Mouse (Mus musculus): ENCODE data around the gene Hfe2.

The Hfe2 gene

DNA sequence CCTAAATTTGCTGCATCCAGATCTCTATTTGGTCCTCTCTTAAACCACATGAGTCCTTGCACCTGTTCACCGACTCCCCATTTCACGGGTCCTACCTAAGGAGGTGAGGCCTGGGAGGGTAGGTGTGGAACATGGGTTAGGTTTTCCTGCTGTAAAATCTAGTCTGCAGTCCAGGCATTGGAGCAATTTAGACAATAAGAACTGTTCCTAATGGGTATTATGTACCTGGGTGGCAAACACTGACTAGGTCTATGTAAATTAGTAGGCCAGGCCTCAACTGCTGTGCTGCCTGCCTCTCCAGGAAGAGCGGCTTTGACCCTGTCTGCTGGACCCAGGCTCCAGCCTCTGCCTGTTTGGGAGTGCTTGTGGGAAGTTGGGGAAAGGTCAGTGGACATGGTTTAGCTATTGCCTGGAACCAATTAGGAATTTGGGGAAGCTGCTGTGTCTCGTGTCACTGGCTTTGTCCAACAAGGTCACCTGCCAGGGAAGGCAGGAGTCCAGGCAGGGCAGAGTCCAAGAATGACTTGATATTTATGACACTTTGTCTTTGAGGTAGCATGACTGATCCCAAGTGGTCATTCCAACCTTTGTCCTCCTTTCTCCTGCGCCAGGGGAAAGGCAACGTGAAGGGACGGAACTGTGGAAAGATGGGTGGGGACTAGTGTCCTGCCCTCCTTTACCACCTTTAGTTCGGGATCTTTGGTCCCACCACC is 50.5 kb downstream of the Hfe2 start:
- DNase-seq (ENCODE audit: low spot score) = no peak

DNA sequence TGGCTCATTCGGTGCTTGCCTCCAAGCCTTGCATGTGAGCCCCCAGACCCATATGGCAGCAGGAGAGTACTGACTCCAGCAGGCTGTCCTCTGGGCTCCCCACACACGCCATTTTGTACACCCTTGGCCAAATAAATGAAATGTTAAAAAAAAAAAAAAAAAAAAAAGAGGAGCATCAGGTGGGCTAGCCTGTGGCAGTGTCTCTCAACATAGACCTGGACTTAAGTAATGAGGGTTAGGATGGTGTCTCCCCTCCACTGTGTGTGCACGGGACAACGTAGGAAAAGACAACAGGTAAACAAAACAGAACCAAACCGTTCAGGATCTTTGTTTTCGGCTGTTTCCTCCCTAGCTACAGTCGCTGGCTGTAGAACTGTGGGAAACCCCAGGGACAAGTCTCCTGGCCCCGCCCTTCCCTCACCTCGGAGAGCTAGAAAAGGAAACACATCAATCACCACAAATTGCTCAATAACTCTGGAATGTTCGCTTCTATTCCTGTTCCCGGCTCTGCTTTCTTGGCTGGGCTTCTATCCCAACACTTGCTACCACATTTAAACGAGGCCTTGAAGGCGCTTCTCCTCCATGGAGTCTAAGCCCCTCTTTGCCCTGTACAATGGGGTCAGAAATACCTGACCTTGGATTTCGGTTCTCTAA is 51.2 kb downstream of the Hfe2 start:
- DNase-seq (ENCODE audit: low spot score) = peak; percentile 94

DNA sequence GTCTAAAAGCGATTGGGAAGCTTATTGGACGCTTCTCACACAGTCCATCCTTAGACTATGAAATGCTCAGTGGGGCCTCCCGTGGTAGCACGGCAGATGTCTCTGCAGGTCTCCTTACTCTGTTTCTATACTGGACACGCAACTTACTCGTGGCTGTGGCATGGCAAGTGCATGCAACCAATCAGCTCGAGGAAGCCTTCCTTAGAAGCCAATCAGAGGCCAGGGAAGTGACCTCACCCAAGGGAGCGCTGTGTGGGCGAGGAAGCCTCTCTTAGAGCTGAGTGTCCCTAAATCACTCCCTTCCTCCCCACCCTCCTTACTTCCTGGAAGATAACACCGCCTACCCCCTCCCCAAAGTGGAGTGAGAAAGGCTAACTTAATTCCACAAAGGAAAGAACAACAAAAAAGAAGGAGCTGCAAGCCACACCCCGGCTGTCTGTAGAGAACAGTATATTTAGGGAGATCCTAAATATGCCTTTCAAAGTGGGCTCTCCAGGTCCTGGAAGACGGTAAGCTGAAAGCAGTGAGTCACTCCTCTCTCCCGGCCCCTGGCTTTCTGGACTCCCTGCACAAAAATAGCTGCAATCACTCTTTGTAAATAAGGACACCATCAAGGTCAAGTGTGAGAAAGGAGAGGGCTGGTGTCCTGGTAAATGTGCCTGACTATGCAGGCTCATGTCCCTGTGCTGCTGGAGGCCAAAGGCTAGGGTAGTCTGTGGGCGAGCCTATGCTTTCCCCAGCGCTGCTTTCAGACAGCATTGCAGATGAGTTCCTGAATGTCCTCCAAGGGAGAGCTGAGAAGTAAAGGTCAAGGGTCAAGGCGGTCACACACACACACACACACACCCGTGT is 51.9 kb downstream of the Hfe2 start, which contains the start of gene Gm16253:
Gm16253 (plus strand) TSS at position 295 of the 852 bp plus-strand sequence.
- DNase-seq (ENCODE audit: low spot score) = peak; percentile 97

DNA sequence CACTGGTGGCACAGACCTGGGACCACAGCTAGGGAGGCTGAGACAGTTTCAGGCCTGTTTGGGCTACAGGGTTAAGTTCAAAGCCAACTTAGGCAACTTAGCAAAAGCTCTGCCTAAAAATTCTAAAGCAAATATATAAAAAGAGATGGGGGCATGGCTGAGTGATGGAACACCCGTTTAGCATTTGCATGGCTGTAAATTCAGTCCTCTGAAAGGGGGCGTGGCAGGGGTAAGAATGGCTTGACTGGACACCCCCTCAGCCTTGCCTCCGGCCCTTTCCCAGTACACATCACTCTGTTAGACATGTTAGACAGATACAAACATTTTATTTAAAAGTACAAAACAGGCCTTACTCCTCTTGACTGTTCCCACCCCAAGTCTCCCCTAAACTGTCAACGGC is 52.6 kb downstream of the Hfe2 start:
- DNase-seq (ENCODE audit: low spot score) = no peak
